Mouse (Mus musculus) limb, embryonic 15.5 days (tissue): ENCODE data around the gene Kcnk2. TPM values are rescaled to one million over a fixed set of nuclear protein-coding genes. Genes with fewer than 3 reads are reported as not detected.

ENCODE experiments used
- ATAC-seq: fragments of 200-750 bp; cut with Nextera tagmentation; 2 replicates; pipeline ENCODE4 v1.8.0; 2017; ENCODE audit warnings: low read depth, moderate TSS enrichment; ENCODE audit not compliant: insufficient number of reproducible peaks, low FRiP score, low TSS enrichment
- H3K27ac ChIP-seq: fragments of 300-500 bp; sonication (generic); 2 replicates; pipeline ENCODE4 v1.5.1; 2015; ENCODE audit warnings: moderate library complexity, mild to moderate bottlenecking, inconsistent platforms
- H3K27me3 ChIP-seq: fragments of 300-500 bp; sonication (generic); 2 replicates; pipeline ENCODE4 v1.6.1; 2015; ENCODE audit warnings: inconsistent platforms
- H3K36me3 ChIP-seq: fragments of 300-500 bp; sonication (generic); 2 replicates; pipeline ENCODE4 v1.6.1; 2015; ENCODE audit warnings: inconsistent platforms
- H3K4me1 ChIP-seq: fragments of 300-500 bp; sonication (generic); 2 replicates; pipeline ENCODE4 v1.6.1; 2015; ENCODE audit warnings: inconsistent platforms
- H3K4me2 ChIP-seq: fragments of 300-500 bp; sonication (generic); 2 replicates; pipeline ENCODE4 v1.6.1; 2015; ENCODE audit warnings: mild to moderate bottlenecking, inconsistent platforms
- H3K4me3 ChIP-seq: fragments of 300-500 bp; sonication (generic); 2 replicates; pipeline ENCODE4 v1.5.1; 2015; ENCODE audit warnings: mild to moderate bottlenecking, inconsistent platforms
- H3K9ac ChIP-seq: fragments of 300-500 bp; sonication (generic); 2 replicates; pipeline ENCODE4 v1.6.1; 2015; ENCODE audit warnings: inconsistent platforms
- H3K9me3 ChIP-seq: fragments of 300-500 bp; sonication (generic); 2 replicates; pipeline ENCODE4 v1.6.1; 2016; ENCODE audit warnings: inconsistent platforms
- WGBS: fragments of 180-500 bp; shearing (Covaris S2); methylation state at CpG from one replicate; pipeline ENCODE4 v1.1.7; 2015; 5-methylcytosine and 5-hydroxymethylcytosine counted together
- polyA plus RNA-seq: library from polyadenylated mRNA; unstranded; fragments of >200 nt; fragmentation: Nextera tagmentation; extraction: Ambion mirVana; gene quantifications from 2 replicates; pipeline ENCODE4 v1.2.1, GENCODE M21; 2015

Gene Kcnk2
- polyA plus RNA-seq, 1 experiment from 2014 or later = 9.3 TPM

DNA sequence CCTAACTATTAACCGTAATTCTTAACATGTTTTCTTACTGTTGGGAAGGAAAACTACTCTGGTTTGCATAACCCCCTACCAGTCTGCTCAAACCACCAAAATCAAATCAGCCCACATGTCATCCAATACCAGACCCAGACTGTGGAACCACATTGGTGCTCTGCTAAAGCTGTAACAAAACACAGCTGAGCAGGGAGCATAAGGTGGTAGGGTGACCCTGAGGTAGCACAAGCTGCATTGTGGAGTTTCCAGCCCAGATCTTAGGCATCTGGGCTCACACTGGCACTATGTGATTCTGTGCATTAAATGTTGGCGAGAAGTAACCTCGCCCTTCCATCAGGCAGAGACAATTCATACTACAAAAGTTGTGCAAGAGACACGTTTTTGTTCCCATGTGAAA, 1.1 kb upstream of the Kcnk2 start:
- H3K9me3 ChIP-seq = no peaks in the 10 kb centered on the region
- peaks cover 10% of the 10 kb centered on the region; the same call in 1 of the 2 replicates for H3K4me1 ChIP-seq
- no peak overlapping the region for H3K27ac ChIP-seq
- no peak for ATAC-seq
- H3K9ac ChIP-seq = no peak overlapping the region
- no peak overlapping the region for H3K4me3 ChIP-seq
- no peaks in the 10 kb centered on the region for H3K36me3 ChIP-seq
- 54% methylated on average over 4 of the region's 4 CpGs for WGBS
- H3K27me3 ChIP-seq = no peaks in the 10 kb centered on the region; the same call in 1 of the 2 replicates
- H3K4me2 ChIP-seq = peak overlapping the region; percentile 29; the same call in 1 of the 2 replicates

DNA sequence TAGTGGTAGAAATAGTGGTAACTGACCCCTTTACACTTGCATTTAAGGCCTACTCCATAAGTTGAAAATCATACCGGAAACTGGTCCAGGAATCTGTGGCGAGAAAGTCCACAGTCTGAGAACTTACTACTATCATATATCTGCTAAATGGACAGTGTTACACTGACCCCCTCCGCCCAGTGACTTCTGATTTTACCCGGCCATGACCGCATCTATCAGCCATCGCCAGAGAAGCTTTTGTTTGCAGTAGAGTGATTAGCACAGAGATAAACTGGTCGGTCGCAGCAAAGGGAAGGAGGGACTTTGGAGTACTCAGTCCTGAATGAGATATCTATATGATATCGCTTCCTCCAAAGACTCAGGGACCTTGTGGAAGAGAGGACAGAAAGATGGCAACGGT, 15.2 kb downstream of the Kcnk2 start:
- Histone ChIP-seq H3K36me3 (no peaks in the 10 kb centered on the region), H3K9me3 (no peaks in the 10 kb centered on the region), H3K4me2 (no peak overlapping the region), H3K27ac (no peak overlapping the region), H3K4me1 (no peaks in the 10 kb centered on the region), H3K4me3 (no peak overlapping the region), H3K27me3 (no peaks in the 10 kb centered on the region), H3K9ac (no peak overlapping the region)
- ATAC-seq = no peak
- WGBS = 94% methylated on average over 10 of the region's 10 CpGs

DNA sequence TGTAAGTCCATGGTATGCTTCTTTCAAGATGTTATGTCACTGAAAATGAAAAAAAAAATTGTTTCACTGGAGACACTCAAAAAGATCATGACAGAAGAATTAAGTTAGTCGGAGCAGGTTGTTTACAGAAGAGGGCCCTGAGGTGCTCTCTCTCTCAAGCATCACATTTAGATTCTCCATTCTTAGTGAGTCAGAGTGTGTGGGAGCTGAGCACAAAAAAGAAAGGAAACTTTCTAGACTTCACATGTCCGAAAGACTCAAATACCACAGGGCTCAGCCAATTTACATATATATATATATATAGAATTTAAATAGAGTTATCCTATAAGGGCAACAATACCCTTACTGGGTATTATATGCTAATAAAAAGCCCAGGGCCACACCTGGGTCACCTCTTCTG, 15.9 kb downstream of the Kcnk2 start:
- no peak for ATAC-seq
- H3K9ac ChIP-seq = no peak overlapping the region
- H3K36me3 ChIP-seq = no peaks in the 10 kb centered on the region
- H3K4me1 ChIP-seq = no peaks in the 10 kb centered on the region
- 91% methylated on average over 2 of the region's 2 CpGs for WGBS
- no peak overlapping the region for H3K4me3 ChIP-seq
- H3K27ac ChIP-seq = no peak overlapping the region
- no peaks in the 10 kb centered on the region for H3K9me3 ChIP-seq
- H3K4me2 ChIP-seq = no peak overlapping the region
- H3K27me3 ChIP-seq = no peaks in the 10 kb centered on the region

DNA sequence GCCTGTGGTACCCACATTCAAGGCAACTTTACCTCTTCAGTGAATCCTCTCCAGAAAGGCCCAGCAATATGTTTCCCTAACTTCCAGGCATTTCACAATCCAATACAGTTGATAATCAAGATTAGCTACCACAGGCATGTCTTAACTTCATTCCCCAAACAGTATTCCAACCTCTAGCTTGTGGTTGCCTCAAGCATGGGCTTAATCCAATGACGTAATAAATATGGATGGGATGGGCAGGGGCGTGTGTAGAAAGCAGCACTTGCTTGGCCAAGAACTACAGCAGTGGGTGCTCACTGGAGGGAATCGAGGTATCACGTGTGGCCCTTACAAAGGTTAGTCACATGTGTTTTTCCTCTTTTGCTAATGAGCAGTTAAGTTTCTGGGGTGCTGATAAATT, 34.4 kb downstream of the Kcnk2 start:
- no peaks in the 10 kb centered on the region for H3K27me3 ChIP-seq
- H3K4me1 ChIP-seq = 0 out of 2 replicates have a peak, but pooled peaks cover 1% of the 10 kb centered on the region
- no peak overlapping the region for H3K9ac ChIP-seq
- WGBS = 71% methylated on average over 4 of the region's 4 CpGs
- H3K4me2 ChIP-seq = no peak overlapping the region
- H3K9me3 ChIP-seq = no peaks in the 10 kb centered on the region
- H3K27ac ChIP-seq = no peak overlapping the region
- no peak overlapping the region for H3K4me3 ChIP-seq
- no peaks in the 10 kb centered on the region for H3K36me3 ChIP-seq
- no peak for ATAC-seq

DNA sequence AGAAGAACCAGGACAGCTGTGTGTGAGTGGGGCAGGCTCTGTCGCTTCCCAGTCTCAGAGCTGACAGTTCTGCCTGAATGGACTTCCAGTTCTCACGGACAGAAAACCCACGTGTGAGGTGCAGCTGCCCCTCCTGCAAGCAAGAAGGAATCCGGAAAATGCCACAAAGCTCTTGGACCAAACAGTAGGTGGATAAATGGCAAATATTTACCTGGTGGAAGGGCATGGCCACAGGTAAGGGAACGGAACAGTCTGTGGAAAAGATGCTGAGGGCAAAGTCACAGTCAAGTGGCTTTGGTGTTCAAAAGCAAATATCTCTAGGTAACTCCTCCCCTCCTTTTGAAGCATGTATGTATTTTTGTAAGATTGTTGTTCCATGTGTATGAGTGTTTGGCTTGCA, 37.9 kb downstream of the Kcnk2 start:
- Histone ChIP-seq H3K27me3 (no peaks in the 10 kb centered on the region), H3K27ac (no peak overlapping the region), H3K4me1 (0 out of 2 replicates have a peak, but pooled peaks cover 5% of the 10 kb centered on the region), H3K4me3 (no peak overlapping the region), H3K4me2 (no peak overlapping the region), H3K36me3 (no peaks in the 10 kb centered on the region), H3K9ac (no peak overlapping the region), H3K9me3 (no peaks in the 10 kb centered on the region)
- WGBS = 75% methylated on average over 5 of the region's 5 CpGs
- no peak for ATAC-seq

DNA sequence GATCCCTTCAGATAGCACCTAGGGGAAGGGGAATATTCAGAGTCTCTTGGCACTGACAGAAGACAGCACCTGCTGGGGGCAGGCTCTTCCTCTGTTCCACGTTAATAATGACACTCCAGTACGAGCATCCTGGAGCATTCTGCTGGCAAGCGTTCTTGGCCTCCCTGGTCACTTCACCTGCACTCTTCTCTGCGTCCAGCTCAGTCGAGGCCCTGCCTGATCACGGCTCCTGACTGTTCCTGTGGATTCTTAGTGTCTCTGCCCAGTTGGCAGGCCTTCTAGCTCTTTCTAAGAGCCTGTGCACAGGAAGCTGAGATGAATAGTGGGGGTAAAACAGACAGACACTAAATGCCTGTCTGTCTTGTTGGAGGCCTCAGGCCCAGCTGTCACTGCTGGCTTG, 39.5 kb downstream of the Kcnk2 start:
- H3K27me3 ChIP-seq = no peaks in the 10 kb centered on the region
- no peak overlapping the region for H3K9ac ChIP-seq
- H3K4me3 ChIP-seq = no peak overlapping the region
- no peaks in the 10 kb centered on the region for H3K36me3 ChIP-seq
- H3K4me2 ChIP-seq = no peak overlapping the region
- H3K4me1 ChIP-seq = 0 out of 2 replicates have a peak, but pooled peaks cover 5% of the 10 kb centered on the region
- H3K9me3 ChIP-seq = no peaks in the 10 kb centered on the region
- WGBS = 58% methylated on average over 6 of the region's 6 CpGs
- ATAC-seq = no peak
- H3K27ac ChIP-seq = no peak overlapping the region

DNA sequence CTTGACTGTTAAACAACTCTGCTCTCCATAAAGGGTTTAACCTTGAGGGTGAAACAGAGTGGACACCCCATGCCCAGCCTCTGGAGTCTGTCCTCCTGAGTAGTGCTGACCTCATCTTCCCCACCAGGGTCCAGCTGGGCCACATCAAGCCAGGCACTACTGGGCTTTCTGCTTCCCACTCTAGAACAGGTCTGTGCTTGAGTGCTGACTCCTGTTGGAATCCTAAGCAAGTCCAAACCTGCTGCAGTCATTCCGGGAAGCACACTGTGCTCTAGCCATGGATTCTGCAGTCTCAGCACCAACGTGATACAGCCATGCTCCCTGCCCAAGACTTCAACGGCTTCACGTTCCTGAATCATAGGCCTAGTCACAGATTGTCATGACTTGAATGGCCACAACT, 42.4 kb downstream of the Kcnk2 start:
- no peaks in the 10 kb centered on the region for H3K9me3 ChIP-seq
- no peaks in the 10 kb centered on the region for H3K36me3 ChIP-seq
- ATAC-seq = 0 out of 2 replicates have a peak, but pooled peaks have one; percentile 48
- 51% methylated on average over 4 of the region's 4 CpGs for WGBS
- no peak overlapping the region for H3K4me3 ChIP-seq
- H3K27me3 ChIP-seq = no peaks in the 10 kb centered on the region
- H3K27ac ChIP-seq = no peak overlapping the region
- 0 out of 2 replicates have a peak, but pooled peaks cover 5% of the 10 kb centered on the region for H3K4me1 ChIP-seq
- H3K9ac ChIP-seq = no peak overlapping the region
- no peak overlapping the region for H3K4me2 ChIP-seq

DNA sequence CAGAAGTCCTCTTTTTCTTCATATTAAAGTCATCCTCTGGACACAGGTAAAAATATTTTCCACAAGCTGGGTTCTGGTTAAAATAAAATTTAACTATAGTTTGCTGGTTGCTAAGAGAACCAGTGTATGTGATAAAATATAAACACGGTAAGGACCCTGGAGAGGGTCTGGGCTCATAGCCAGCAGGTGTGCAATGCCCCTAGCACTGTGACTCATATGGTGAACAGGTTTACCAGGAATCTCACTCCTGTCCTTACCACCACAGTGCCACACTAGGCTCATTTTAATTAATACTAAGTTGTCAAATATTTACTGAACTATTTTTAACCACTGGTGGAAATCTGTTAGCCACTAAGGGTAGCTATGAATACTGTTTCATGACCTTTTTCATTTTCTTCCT, 48.2 kb downstream of the Kcnk2 start:
- Histone ChIP-seq H3K4me1 (no peaks in the 10 kb centered on the region), H3K9ac (no peak overlapping the region), H3K36me3 (no peaks in the 10 kb centered on the region), H3K9me3 (no peaks in the 10 kb centered on the region), H3K27me3 (no peaks in the 10 kb centered on the region), H3K4me2 (no peak overlapping the region), H3K4me3 (no peak overlapping the region), H3K27ac (no peak overlapping the region)
- WGBS = 31% methylated on average over 1 of the region's 1 CpGs
- ATAC-seq = no peak

DNA sequence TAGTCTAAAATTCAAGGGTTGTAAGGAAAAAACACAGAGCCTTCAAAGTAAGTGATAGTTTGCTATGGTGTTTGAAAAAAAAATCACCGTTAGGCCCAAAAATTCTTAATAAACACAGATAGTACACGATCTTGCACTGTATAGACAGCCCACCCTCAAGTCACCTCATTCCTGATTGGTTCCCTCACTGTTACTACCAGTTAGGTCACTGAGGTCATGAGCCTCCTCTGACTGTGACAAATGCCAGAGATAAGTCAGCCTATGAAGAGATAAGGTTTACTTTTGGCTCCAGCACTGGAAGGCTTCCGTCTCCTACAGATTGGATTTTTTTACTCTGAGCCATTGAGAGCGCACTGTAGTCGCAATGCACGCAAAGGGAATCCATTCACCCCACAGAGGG, 50.3 kb downstream of the Kcnk2 start:
- no peaks in the 10 kb centered on the region for H3K4me1 ChIP-seq
- no peak overlapping the region for H3K4me2 ChIP-seq
- H3K27ac ChIP-seq = no peak overlapping the region
- H3K4me3 ChIP-seq = no peak overlapping the region
- WGBS = 87% methylated on average over 6 of the region's 6 CpGs
- no peaks in the 10 kb centered on the region for H3K36me3 ChIP-seq
- ATAC-seq = no peak
- H3K9ac ChIP-seq = no peak overlapping the region
- no peaks in the 10 kb centered on the region for H3K9me3 ChIP-seq
- no peaks in the 10 kb centered on the region for H3K27me3 ChIP-seq

DNA sequence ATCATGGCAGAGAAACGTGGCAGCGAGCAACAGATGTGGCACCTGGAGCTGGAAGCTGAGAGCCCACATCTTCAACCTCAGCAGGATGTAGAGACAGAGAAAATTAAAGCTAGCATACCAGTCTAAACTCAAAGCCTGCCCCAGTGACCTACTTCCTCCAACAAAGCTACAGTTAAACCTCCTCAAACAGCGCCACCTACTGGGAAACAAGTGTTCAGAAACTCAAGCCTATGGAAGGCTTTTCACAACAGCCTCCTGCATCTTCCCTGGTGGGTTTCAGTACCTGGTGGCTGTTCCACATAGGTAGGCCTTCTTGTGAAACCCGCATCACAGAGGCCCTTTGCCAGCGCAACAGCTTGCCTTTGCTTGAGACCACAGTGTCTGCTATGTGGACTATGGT, 52.9 kb downstream of the Kcnk2 start:
- WGBS = 89% methylated on average over 5 of the region's 5 CpGs
- Histone ChIP-seq H3K27ac (no peak overlapping the region), H3K36me3 (no peaks in the 10 kb centered on the region), H3K4me3 (no peak overlapping the region), H3K27me3 (peaks cover 10% of the 10 kb centered on the region; the same call in 1 of the 2 replicates), H3K4me1 (no peaks in the 10 kb centered on the region), H3K9ac (no peak overlapping the region), H3K9me3 (no peaks in the 10 kb centered on the region), H3K4me2 (no peak overlapping the region)
- no peak for ATAC-seq

DNA sequence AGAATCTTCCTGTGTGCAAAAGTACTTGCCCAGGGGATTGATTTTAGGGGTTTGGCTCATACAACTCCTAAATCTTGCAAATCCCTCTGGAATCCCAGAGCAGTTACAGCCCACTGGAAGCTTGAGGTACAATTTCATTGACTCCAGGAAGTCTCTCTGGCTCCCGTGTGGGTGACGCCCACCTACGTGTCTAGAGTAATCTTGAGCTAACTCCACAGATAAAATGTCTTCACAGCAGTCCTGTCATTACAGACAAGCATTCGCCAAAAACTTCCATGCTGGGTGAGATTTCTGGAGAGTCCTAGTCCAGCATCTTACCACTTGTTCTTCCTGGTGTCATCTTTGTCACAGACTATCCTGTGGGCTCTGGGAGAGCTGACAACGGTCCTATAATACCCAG, 56.9 kb downstream of the Kcnk2 start:
- H3K9ac ChIP-seq = no peak overlapping the region
- no peak overlapping the region for H3K4me2 ChIP-seq
- H3K36me3 ChIP-seq = no peaks in the 10 kb centered on the region
- H3K9me3 ChIP-seq = no peaks in the 10 kb centered on the region
- H3K4me1 ChIP-seq = peaks cover 15% of the 10 kb centered on the region
- H3K27me3 ChIP-seq = peaks cover 38% of the 10 kb centered on the region
- no peak overlapping the region for H3K27ac ChIP-seq
- no peak overlapping the region for H3K4me3 ChIP-seq
- 65% methylated on average over 5 of the region's 5 CpGs for WGBS
- no peak for ATAC-seq

DNA sequence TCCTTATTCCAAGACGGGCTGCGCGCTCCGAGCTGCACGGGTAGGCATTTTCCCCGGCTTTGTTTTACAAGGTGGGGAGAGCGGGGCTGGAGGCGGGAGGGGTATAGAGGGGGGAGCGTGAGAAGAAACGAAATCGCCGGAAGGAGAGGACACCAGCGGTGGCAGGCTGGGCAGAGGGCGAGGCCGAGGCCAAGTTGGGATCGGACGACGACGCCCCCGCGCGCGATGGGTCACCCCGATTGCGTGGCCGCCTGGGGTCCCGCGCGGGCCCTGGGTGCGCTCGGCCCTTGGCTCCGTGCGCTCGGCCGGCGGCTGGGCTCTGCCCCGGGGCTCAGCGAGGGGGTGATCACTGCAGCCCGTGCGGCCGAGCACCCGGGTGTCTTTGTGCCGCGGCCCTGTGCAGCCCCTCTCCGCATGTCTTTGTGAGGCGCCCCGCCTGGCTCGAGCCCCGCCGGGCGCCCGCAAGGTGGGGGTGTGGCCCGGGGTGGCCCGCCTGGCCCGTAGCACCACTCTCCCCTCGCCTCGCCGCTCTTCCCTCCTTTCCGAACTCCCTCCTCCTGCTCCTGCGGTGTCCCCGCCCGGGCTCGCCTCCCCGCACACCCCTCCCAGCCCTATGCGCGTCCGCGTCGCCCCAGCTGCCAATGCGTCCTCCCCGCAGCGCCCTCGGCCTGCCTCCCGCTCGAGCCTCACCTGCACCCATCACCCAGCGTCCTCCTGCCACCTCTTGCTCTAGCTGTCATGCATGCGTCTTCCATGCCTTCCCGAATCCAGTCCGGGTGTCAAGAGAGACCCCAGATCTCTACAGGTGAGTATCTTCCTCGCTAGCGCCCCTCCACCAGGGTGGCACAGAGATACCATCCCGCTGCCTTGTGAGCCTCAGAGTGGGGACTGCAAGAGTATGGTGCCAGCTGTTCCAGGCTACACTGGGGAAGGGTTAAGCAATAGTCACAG, 58.5 kb downstream of the Kcnk2 start:
- peak overlapping the region; percentile 66 for H3K4me3 ChIP-seq
- peak; percentile 68 for ATAC-seq
- H3K36me3 ChIP-seq = no peaks in the 10 kb centered on the region
- H3K27ac ChIP-seq = no peak overlapping the region
- H3K9ac ChIP-seq = peak overlapping the region; percentile 61
- H3K9me3 ChIP-seq = no peaks in the 10 kb centered on the region
- H3K4me2 ChIP-seq = peak overlapping the region; percentile 99
- peaks cover 15% of the 10 kb centered on the region for H3K4me1 ChIP-seq
- 1% methylated on average over 68 of the region's 82 CpGs for WGBS
- peaks cover 38% of the 10 kb centered on the region for H3K27me3 ChIP-seq
